Mouse (Mus musculus) left cerebral cortex, adult 18-20 months (tissue): Measurements from ENCODE around the gene Napepld. TPM values are rescaled to one million over a fixed set of nuclear protein-coding genes. Genes with fewer than 3 reads are reported as not detected.

ENCODE experiments used
- DNase-seq, 2 experiments: peaks; one replicate each; pipeline ENCODE4 v3.0.0; 2021 to 2022; ENCODE audit warnings: low spot score in 2 of 2, mixed read lengths in 1 of 2
- long read RNA-seq, 2 experiments: library from polyadenylated mRNA; stranded (forward); transcript quantifications; one replicate each; pipeline ENCODE4 v2.0.0; 2021
- total RNA-seq, 2 experiments: library from RNA; stranded (reverse); gene quantifications; 2 replicates each; pipeline ENCODE4 v1.2.3; 2021

Napepld gene
- total RNA-seq: 10 to 100 TPM; 16.0 to 16.4 TPM
- long read RNA-seq, experiment 1, transcript Napepld-202 (5 exons, 3,954 nt): major isoform, 12 of 23 reads
- long read RNA-seq, experiment 1, partial matches to known transcripts: 1 of 23 reads
- long read RNA-seq, experiment 1, other reads (novel, unspliced or antisense): 6 of 23 reads
- long read RNA-seq, experiment 2, partial matches to known transcripts: 2 of 14 reads
- long read RNA-seq, experiment 2, other reads (novel, unspliced or antisense): 4 of 14 reads

GRCm38 (mm10) chr5:21701351-21702008 lies at the start of gene Napepld:
TSS of gene Napepld (minus strand) at chr5:21701396.
- DNase-seq: peak; percentile 98 to 99

- DNase-seq: no peak
Observed at GRCm38 (mm10) chr5:21745966-21746365, 44.8 kb upstream of the Napepld start.

GRCm38 (mm10) chr5:21744651-21745050 lies 43.5 kb upstream of the Napepld start:
- DNase-seq: no peak

- DNase-seq: no peak
Observed at GRCm38 (mm10) chr5:21743606-21744005, 42.4 kb upstream of the Napepld start.

- no peak for DNase-seq
Observed at GRCm38 (mm10) chr5:21739881-21740280, 38.7 kb upstream of the Napepld start.

GRCm38 (mm10) chr5:21739120-21739519 lies 37.9 kb upstream of the Napepld start:
- DNase-seq: no peak

- no peak for DNase-seq
Observed at GRCm38 (mm10) chr5:21737620-21738019, 36.4 kb upstream of the Napepld start.

- DNase-seq: peak; percentile 86 to 91
Observed at GRCm38 (mm10) chr5:21736956-21737585, 35.9 kb upstream of the Napepld start, which contains the start of gene Pmpcb. TSS of gene Pmpcb (plus strand) at chr5:21737141.

- DNase-seq: no peak
Observed at GRCm38 (mm10) chr5:21736046-21736445, 34.9 kb upstream of the Napepld start.

GRCm38 (mm10) chr5:21735584-21735983 lies 34.4 kb upstream of the Napepld start:
- DNase-seq: peak; percentile 59 to 81

GRCm38 (mm10) chr5:21735100-21735499 lies 33.9 kb upstream of the Napepld start:
- DNase-seq: no peak

GRCm38 (mm10) chr5:21732930-21733329 lies 31.7 kb upstream of the Napepld start:
- DNase-seq: peak; percentile 82 to 85

GRCm38 (mm10) chr5:21732177-21732911 lies 31.1 kb upstream of the Napepld start:
- DNase-seq: no peak

- DNase-seq: no peak
Observed at GRCm38 (mm10) chr5:21729107-21729506, 27.9 kb upstream of the Napepld start.

- no peak for DNase-seq
Observed at GRCm38 (mm10) chr5:21724872-21725271, 23.7 kb upstream of the Napepld start.

GRCm38 (mm10) chr5:21724427-21724826 lies 23.2 kb upstream of the Napepld start:
- no peak for DNase-seq

GRCm38 (mm10) chr5:21719209-21719608 lies 18.0 kb upstream of the Napepld start:
- no peak for DNase-seq

GRCm38 (mm10) chr5:21718546-21718945 lies 17.4 kb upstream of the Napepld start:
- no peak for DNase-seq

GRCm38 (mm10) chr5:21717165-21717715 lies 16.0 kb upstream of the Napepld start:
- DNase-seq: no peak

- DNase-seq: no peak
Observed at GRCm38 (mm10) chr5:21714447-21714846, 13.3 kb upstream of the Napepld start.

- no peak for DNase-seq
Observed at GRCm38 (mm10) chr5:21712127-21712715, 11.0 kb upstream of the Napepld start.
